Mouse (Mus musculus): ENCODE results near the gene Mccc1.

The Mccc1 gene

GRCm38 (mm10) chr3:35964928-35965327 lies 35.5 kb downstream of the Mccc1 start:
- no peak for DNase-seq (ENCODE audit: low spot score)

GRCm38 (mm10) chr3:35963921-35964320 lies 36.6 kb downstream of the Mccc1 start:
- no peak for DNase-seq (ENCODE audit: low spot score)

- no peak for DNase-seq (ENCODE audit: low spot score)
Measured at GRCm38 (mm10) chr3:35963401-35963800, 37.1 kb downstream of the Mccc1 start.

- no peak for DNase-seq (ENCODE audit: low spot score)
Measured at GRCm38 (mm10) chr3:35962967-35963366, 37.5 kb downstream of the Mccc1 start.

GRCm38 (mm10) chr3:35957230-35957629 lies 43.2 kb downstream of the Mccc1 start:
- no peak for DNase-seq (ENCODE audit: low spot score)

- no peak for DNase-seq (ENCODE audit: low spot score)
Measured at GRCm38 (mm10) chr3:35954901-35955575, 45.4 kb downstream of the Mccc1 start.

GRCm38 (mm10) chr3:35953816-35954215 lies 46.7 kb downstream of the Mccc1 start:
- no peak for DNase-seq (ENCODE audit: low spot score)

- DNase-seq (ENCODE audit: low spot score): no peak
Measured at GRCm38 (mm10) chr3:35953184-35953583, 47.3 kb downstream of the Mccc1 start.

GRCm38 (mm10) chr3:35948197-35948596 lies 52.3 kb downstream of the Mccc1 start:
- DNase-seq (ENCODE audit: low spot score): no peak

GRCm38 (mm10) chr3:35940520-35941135 lies 59.9 kb downstream of the Mccc1 start:
- no peak for DNase-seq (ENCODE audit: low spot score)

GRCm38 (mm10) chr3:35940047-35940446 lies 60.4 kb downstream of the Mccc1 start:
- no peak for DNase-seq (ENCODE audit: low spot score)

GRCm38 (mm10) chr3:35937345-35937744 lies 63.1 kb downstream of the Mccc1 start, which contains the start of gene Dcun1d1:
TSS of gene Dcun1d1 (minus strand) at chr3:35937445.
- DNase-seq (ENCODE audit: low spot score): no peak

GRCm38 (mm10) chr3:35933405-35933777 lies 67.1 kb downstream of the Mccc1 start:
- DNase-seq (ENCODE audit: low spot score): peak; percentile 61

- peak; percentile 66 for DNase-seq (ENCODE audit: low spot score)
Measured at GRCm38 (mm10) chr3:35932735-35933404, 67.6 kb downstream of the Mccc1 start.

- DNase-seq (ENCODE audit: low spot score): peak; percentile 62
Measured at GRCm38 (mm10) chr3:35931896-35932727, 68.4 kb downstream of the Mccc1 start.

- DNase-seq (ENCODE audit: low spot score): no peak
Measured at GRCm38 (mm10) chr3:35931359-35931758, 69.1 kb downstream of the Mccc1 start.

GRCm38 (mm10) chr3:35929831-35930230 lies 70.6 kb downstream of the Mccc1 start:
- peak; percentile 41 for DNase-seq (ENCODE audit: low spot score)

GRCm38 (mm10) chr3:35929406-35929805 lies 71.1 kb downstream of the Mccc1 start:
- DNase-seq (ENCODE audit: low spot score): no peak

- DNase-seq (ENCODE audit: low spot score): no peak
Measured at GRCm38 (mm10) chr3:35925852-35926251, 74.6 kb downstream of the Mccc1 start.

GRCm38 (mm10) chr3:35924007-35924406 lies 76.5 kb downstream of the Mccc1 start:
- no peak for DNase-seq (ENCODE audit: low spot score)

- no peak for DNase-seq (ENCODE audit: low spot score)
Measured at GRCm38 (mm10) chr3:35923495-35923894, 77.0 kb downstream of the Mccc1 start.

- DNase-seq (ENCODE audit: low spot score): no peak
Measured at GRCm38 (mm10) chr3:35922522-35922921, 78.0 kb downstream of the Mccc1 start.

All from adipocyte (in vitro differentiated cells).